Mouse (Mus musculus) thymus, adult 2 months (tissue): ENCODE data around the gene Ryr3. TPM values are rescaled to one million over a fixed set of nuclear protein-coding genes. Genes with fewer than 3 reads are reported as not detected.

Experiments used
- DNase-seq: peaks from one replicate; pipeline ENCODE4 v3.0.0; 2021
- H3K27ac ChIP-seq: fragments of 200-500 bp; 2 replicates; pipeline ENCODE4 v1.5.1; 2012; ENCODE audit warnings: low read length, control low read depth; ENCODE audit not compliant: control insufficient read depth, insufficient read depth
- H3K27me3 ChIP-seq: fragments of 200-500 bp; 2 replicates; pipeline ENCODE4 v1.6.1; 2012; ENCODE audit warnings: mild to moderate bottlenecking, low read length, moderate library complexity, mixed read lengths; ENCODE audit not compliant: control insufficient read depth, insufficient read depth
- H3K36me3 ChIP-seq: fragments of 200-500 bp; 2 replicates; pipeline ENCODE4 v1.6.1; 2012; ENCODE audit warnings: mild to moderate bottlenecking, low read length, moderate library complexity; ENCODE audit not compliant: control insufficient read depth, insufficient read depth
- H3K4me1 ChIP-seq: fragments of 200-500 bp; replicated peaks from 2 replicates; pipeline ENCODE4 v1.6.1; 2012; ENCODE audit warnings: low read length; ENCODE audit not compliant: control insufficient read depth, insufficient read depth
- H3K4me3 ChIP-seq: fragments of 200-500 bp; 2 replicates; pipeline ENCODE4 v1.5.1; 2012; ENCODE audit warnings: mild to moderate bottlenecking, low read length, control low read depth, moderate library complexity; ENCODE audit not compliant: control insufficient read depth, insufficient read depth
- CTCF ChIP-seq: fragments of 200-500 bp; IDR thresholded peaks from 2 replicates; pipeline ENCODE4 v1.5.1; 2012; ENCODE audit warnings: mild to moderate bottlenecking, control low read depth, low read length, moderate library complexity, borderline replicate concordance; ENCODE audit not compliant: control insufficient read depth, poor library complexity, insufficient read depth; ENCODE audit errors: extremely low read depth
- POLR2A ChIP-seq: fragments of 200-500 bp; IDR thresholded peaks from 2 replicates; pipeline ENCODE4 v1.6.1; 2012; ENCODE audit warnings: mild to moderate bottlenecking, low read length, control low read depth, moderate library complexity; ENCODE audit not compliant: control insufficient read depth, poor library complexity, insufficient read depth; ENCODE audit errors: extremely low read depth
- WGBS: fragments of 180-500 bp; shearing (Covaris S2); methylation state at CpG from one replicate; pipeline ENCODE4 v1.1.7; 2018; 5-methylcytosine and 5-hydroxymethylcytosine counted together
- polyA plus RNA-seq: library from polyadenylated mRNA; depleted of rRNA; stranded (reverse); fragments of >200 nt; gene quantifications from 2 replicates; pipeline ENCODE4 v1.2.3, GENCODE M21; 2012; rRNA removed

Ryr3 gene
- polyA plus RNA-seq: 0.28 and 0.78 TPM in 2 replicates

- WGBS: 5% methylated on average over 70 of the region's 72 CpGs
- no peaks in the 10 kb centered on the region for H3K27me3 ChIP-seq
- no peak within 1 kb of the TSS for H3K27ac ChIP-seq
- H3K4me1 ChIP-seq: no peaks in the 10 kb centered on the region
- no peak for DNase-seq
- H3K4me3 ChIP-seq: no peak within 1 kb of the TSS
- TF ChIP-seq POLR2A: no peak
- no peak for TF ChIP-seq CTCF
- H3K36me3 ChIP-seq: no peaks in the 10 kb centered on the region
Measured at GRCm38 (mm10) chr2:113216746-113217461, at the start of gene Ryr3. Gene Ryr3, minus strand, starts transcription at chr2:113217096.

GRCm38 (mm10) chr2:113238871-113239270 lies 22.0 kb upstream of the Ryr3 start:
- TF ChIP-seq CTCF: no peak
- no peak for TF ChIP-seq POLR2A
- WGBS: 88% methylated on average over 5 of the region's 5 CpGs
- Histone ChIP-seq H3K36me3 (no peaks in the 10 kb centered on the region), H3K4me3 (no peak overlapping the region), H3K27me3 (no peaks in the 10 kb centered on the region), H3K27ac (no peak overlapping the region), H3K4me1 (no peaks in the 10 kb centered on the region)
- no peak for DNase-seq

- H3K4me3 ChIP-seq: no peak overlapping the region
- no peak for DNase-seq
- WGBS: 85% methylated on average over 1 of the region's 1 CpGs
Measured at GRCm38 (mm10) chr2:113236993-113237392, 20.1 kb upstream of the Ryr3 start.

GRCm38 (mm10) chr2:113234559-113234958 lies 17.7 kb upstream of the Ryr3 start:
- no peak overlapping the region for H3K27ac ChIP-seq
- no peaks in the 10 kb centered on the region for H3K27me3 ChIP-seq
- 26% methylated on average over 3 of the region's 3 CpGs for WGBS
- DNase-seq: no peak
- TF ChIP-seq POLR2A (no peak), CTCF (no peak)
- H3K4me1 ChIP-seq: no peaks in the 10 kb centered on the region
- no peaks in the 10 kb centered on the region for H3K36me3 ChIP-seq
- H3K4me3 ChIP-seq: no peak overlapping the region

More at GRCm38 (mm10) chr2:113236993-113237392, 20.1 kb upstream of the Ryr3 start:
- Histone ChIP-seq H3K36me3 (no peaks in the 10 kb centered on the region), H3K27ac (no peak overlapping the region), H3K4me1 (no peaks in the 10 kb centered on the region), H3K27me3 (no peaks in the 10 kb centered on the region)
- TF ChIP-seq CTCF (no peak), POLR2A (no peak)

- TF ChIP-seq CTCF (no peak), POLR2A (no peak)
- H3K27me3 ChIP-seq: no peaks in the 10 kb centered on the region
- H3K27ac ChIP-seq: no peak overlapping the region
- no peak for DNase-seq
- H3K4me1 ChIP-seq: no peaks in the 10 kb centered on the region
- 65% methylated on average over 3 of the region's 3 CpGs for WGBS
- no peaks in the 10 kb centered on the region for H3K36me3 ChIP-seq
- H3K4me3 ChIP-seq: no peak overlapping the region
Measured at GRCm38 (mm10) chr2:113233356-113233755, 16.5 kb upstream of the Ryr3 start.

- TF ChIP-seq POLR2A (no peak), CTCF (no peak)
- no peaks in the 10 kb centered on the region for H3K36me3 ChIP-seq
- H3K27me3 ChIP-seq: no peaks in the 10 kb centered on the region
- no peak for DNase-seq
- WGBS: 14% methylated on average over 23 of the region's 23 CpGs
- H3K4me3 ChIP-seq: no peak overlapping the region
- H3K4me1 ChIP-seq: no peaks in the 10 kb centered on the region
- no peak overlapping the region for H3K27ac ChIP-seq
Measured at GRCm38 (mm10) chr2:113216105-113216745, 671 bp downstream of the Ryr3 start.
